Mouse (Mus musculus): ENCODE results near the gene Rfx5.

DNA sequence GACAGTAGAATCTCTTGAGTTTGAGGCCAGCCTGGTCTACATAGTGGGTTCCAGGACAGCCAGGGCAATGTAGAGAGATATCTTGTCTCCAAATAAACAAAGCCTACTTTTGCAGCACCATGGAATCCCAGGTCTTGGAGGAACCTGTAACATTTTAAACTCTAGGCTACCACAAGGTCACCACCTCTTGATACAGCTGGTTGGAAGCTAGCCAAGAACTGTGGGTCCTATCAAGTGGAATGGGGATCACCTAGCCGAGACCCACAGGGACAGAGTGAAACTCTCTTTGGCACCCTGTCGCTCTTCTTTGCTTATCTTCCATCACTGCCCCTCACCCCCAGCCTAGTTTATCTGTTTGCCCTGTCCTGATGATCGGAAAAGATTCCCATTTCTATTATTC is 18.7 kb downstream of the Rfx5 start:
- TF ChIP-seq POLR2AphosphoS5 (IDR thresholded peaks at IDR 0.05; ENCODE audit: insufficient replicate concordance, low read depth, low read length) (no peak), CTCF (IDR thresholded peaks at IDR 0.05; ENCODE audit: low read depth, low read length) (no peak), GATA1 (IDR thresholded peaks at IDR 0.05; ENCODE audit: borderline replicate concordance, low read length) (no peak), TAL1 (conservative IDR thresholded peaks at IDR 0.05; ENCODE audit: low read depth, low read length) (no peak)
